Mouse (Mus musculus) heart, adult 2 months (tissue): Measurements from ENCODE around the gene Pdhx. TPM values are rescaled to one million over a fixed set of nuclear protein-coding genes. Genes with fewer than 3 reads are reported as not detected.

ENCODE experiments used
- DNase-seq, 2 experiments: peaks; one replicate each; pipeline ENCODE4 v3.0.0; 2021
- H3K27ac ChIP-seq: fragments of 200-600 bp; 2 replicates; pipeline ENCODE4 v1.8.1; 2022
- H3K27me3 ChIP-seq: fragments of 200-500 bp; 2 replicates; pipeline ENCODE4 v1.6.1; 2012; ENCODE audit warnings: mild to moderate bottlenecking, low read length, inconsistent platforms, mixed read lengths; ENCODE audit not compliant: control insufficient read depth, insufficient read depth
- H3K36me3 ChIP-seq: fragments of 200-500 bp; 2 replicates; pipeline ENCODE4 v1.6.1; 2012; ENCODE audit warnings: low read length, inconsistent platforms; ENCODE audit not compliant: control insufficient read depth, insufficient read depth
- H3K4me1 ChIP-seq: fragments of 200-500 bp; 2 replicates; pipeline ENCODE4 v1.6.1; 2011; ENCODE audit warnings: low read length; ENCODE audit not compliant: control insufficient read depth, insufficient read depth
- H3K4me3 ChIP-seq: fragments of 200-600 bp; 2 replicates; pipeline ENCODE4 v1.8.1; 2022
- H3K79me2 ChIP-seq: fragments of 200-500 bp; replicated peaks from 2 replicates; pipeline ENCODE4 v1.6.1; 2012; ENCODE audit warnings: mild to moderate bottlenecking, inconsistent platforms, low read length, moderate library complexity, mixed read lengths; ENCODE audit not compliant: control insufficient read depth, insufficient read depth
- H3K9ac ChIP-seq: fragments of 200-500 bp; 2 replicates; pipeline ENCODE4 v1.6.1; 2012; ENCODE audit warnings: low read depth, mild to moderate bottlenecking, control low read depth, inconsistent platforms, low read length, mixed read lengths
- CTCF ChIP-seq: fragments of 200-600 bp; IDR thresholded peaks from 2 replicates; pipeline ENCODE4 v1.8.1; 2022; ENCODE audit warnings: antibody characterized with exemption, mild to moderate bottlenecking, moderate library complexity
- EP300 ChIP-seq: fragments of 200-500 bp; IDR thresholded peaks from 2 replicates; pipeline ENCODE4 v1.6.1; 2011; ENCODE audit warnings: low read depth, low read length, control low read depth; ENCODE audit not compliant: insufficient read depth
- POLR2A ChIP-seq: fragments of 200-500 bp; IDR thresholded peaks from 2 replicates; pipeline ENCODE4 v1.6.1; 2011; ENCODE audit warnings: mild to moderate bottlenecking, low read depth, low read length, control low read depth; ENCODE audit not compliant: insufficient read depth
- WGBS: fragments of 180-500 bp; shearing (Covaris S2); methylation state at CpG from one replicate; pipeline ENCODE4 v1.1.7; 2018; 5-methylcytosine and 5-hydroxymethylcytosine counted together
- intact Hi-C: fragments of 180-260 bp; cut with DNase I; formaldehyde crosslinking; loops from one replicate; pipeline ENCODE4 v1.15.1; 2025
- long read RNA-seq: library from polyadenylated mRNA; stranded (forward); transcript quantifications from one replicate; pipeline ENCODE4 v2.0.0, GENCODE M21; 2021
- polyA plus RNA-seq: library from polyadenylated mRNA; depleted of rRNA; stranded (reverse); fragments of >200 nt; gene quantifications from 2 replicates; pipeline ENCODE4 v1.2.3, GENCODE M21; 2012; rRNA removed
- total RNA-seq, 2 experiments: library from RNA; stranded (reverse); gene quantifications; 2 replicates each; pipeline ENCODE4 v1.2.3; 2021

Pdhx gene
- total RNA-seq (100 to 1,000 TPM; 147 to 162 TPM), polyA plus RNA-seq (102 and 124 TPM in 2 replicates)
- long read RNA-seq, transcript Pdhx-201 (11 exons, 2,506 nt) = major isoform, 239 of 248 reads
- long read RNA-seq, partial matches to known transcripts = 2 of 248 reads
- long read RNA-seq, other reads (novel, unspliced or antisense) = 7 of 248 reads

GRCm38 (mm10) chr2:103073219-103073982 lies at the start of gene Pdhx, which contains the start of gene Apip:
Gene Pdhx (minus strand): TSS chr2:103073513.
Gene Apip (plus strand): TSS chr2:103073675.
- intact Hi-C loops = loop anchor here (10.0 kb wide), 1 partner anchor 1189 kb away; the partner anchor contains the start of genes Commd9 and Prr5l
- Histone ChIP-seq H3K27ac (peak within 1 kb of the TSS; percentile 88), H3K4me3 (peak within 1 kb of the TSS; percentile 98), H3K27me3 (no peaks in the 10 kb centered on the region), H3K79me2 (peaks cover 10% of the 10 kb centered on the region), H3K4me1 (peaks cover 9% of the 10 kb centered on the region), H3K36me3 (peaks cover 29% of the 10 kb centered on the region), H3K9ac (peak within 1 kb of the TSS; percentile 86)
- TF ChIP-seq POLR2A = peak; percentile 88
- no peak for TF ChIP-seq EP300
- WGBS = under 1% methylated on average over 55 of the region's 55 CpGs
- DNase-seq = peak; percentile 100

DNA sequence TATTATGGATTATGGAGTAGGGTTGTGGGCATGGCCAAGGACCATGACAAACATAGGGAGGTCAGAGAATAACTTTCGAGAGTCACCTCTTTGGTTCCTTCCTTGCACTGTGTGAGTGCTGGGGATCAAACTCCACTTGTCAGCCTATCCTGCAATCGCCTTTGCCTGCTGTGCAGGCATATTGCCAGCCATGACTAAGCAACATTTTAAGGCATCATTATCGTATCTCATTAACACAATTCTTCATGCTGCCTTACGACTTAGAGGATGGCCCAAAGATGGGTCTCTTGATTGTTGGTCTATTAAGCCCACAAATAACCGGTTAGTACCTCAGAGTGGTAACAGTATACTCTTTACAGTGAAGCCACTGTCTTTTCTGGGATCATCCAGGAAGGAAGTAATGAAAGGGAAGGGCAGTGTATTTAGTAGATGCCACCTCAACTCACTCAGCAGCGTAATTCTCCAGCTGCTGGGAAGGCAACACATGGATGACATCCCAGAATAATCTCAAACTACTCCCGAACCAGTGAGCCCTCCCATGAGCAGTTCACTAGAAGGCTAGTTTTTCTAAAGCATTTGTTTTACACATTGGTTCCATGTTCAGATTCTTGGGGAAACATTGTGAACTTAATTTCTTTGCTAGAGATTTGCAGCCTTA lies 46.0 kb upstream of the Pdhx start:
- Histone ChIP-seq H3K9ac (no peak overlapping the region), H3K36me3 (no peaks in the 10 kb centered on the region), H3K27me3 (no peaks in the 10 kb centered on the region), H3K4me1 (no peaks in the 10 kb centered on the region), H3K4me3 (no peak overlapping the region), H3K27ac (no peak overlapping the region), H3K79me2 (no peaks in the 10 kb centered on the region)
- WGBS = 72% methylated on average over 7 of the region's 7 CpGs
- TF ChIP-seq POLR2A (no peak), EP300 (no peak), CTCF (no peak)
- no peak for DNase-seq
- intact Hi-C loops = no loop called here

GRCm38 (mm10) chr2:103118324-103119196 lies 45.2 kb upstream of the Pdhx start:
- no peak for DNase-seq
- Histone ChIP-seq H3K9ac (no peak overlapping the region), H3K4me1 (no peaks in the 10 kb centered on the region), H3K27me3 (no peaks in the 10 kb centered on the region), H3K4me3 (no peak overlapping the region), H3K36me3 (no peaks in the 10 kb centered on the region), H3K79me2 (no peaks in the 10 kb centered on the region), H3K27ac (no peak overlapping the region)
- WGBS = 63% methylated on average over 6 of the region's 6 CpGs
- intact Hi-C loops = no loop called here
- no peak for TF ChIP-seq CTCF
- no peak for TF ChIP-seq POLR2A
- TF ChIP-seq EP300 = no peak

- H3K36me3 ChIP-seq = no peaks in the 10 kb centered on the region
- TF ChIP-seq CTCF = no peak
- no peak overlapping the region for H3K9ac ChIP-seq
- no peak overlapping the region for H3K27ac ChIP-seq
- intact Hi-C loops = no loop called here
- no peak overlapping the region for H3K4me3 ChIP-seq
- 51% methylated on average over 5 of the region's 5 CpGs for WGBS
- no peaks in the 10 kb centered on the region for H3K79me2 ChIP-seq
- no peak for DNase-seq
- H3K27me3 ChIP-seq = no peaks in the 10 kb centered on the region
- H3K4me1 ChIP-seq = no peaks in the 10 kb centered on the region
Measured at GRCm38 (mm10) chr2:103117212-103117611, 43.9 kb upstream of the Pdhx start.

- intact Hi-C loops = no loop called here
- H3K9ac ChIP-seq = no peak overlapping the region
- no peak for DNase-seq
- H3K36me3 ChIP-seq = no peaks in the 10 kb centered on the region
- TF ChIP-seq CTCF = no peak
- no peak for TF ChIP-seq EP300
- no peak for TF ChIP-seq POLR2A
- no peak overlapping the region for H3K4me3 ChIP-seq
- 46% methylated on average over 8 of the region's 8 CpGs for WGBS
- H3K4me1 ChIP-seq = no peaks in the 10 kb centered on the region
- no peaks in the 10 kb centered on the region for H3K27me3 ChIP-seq
- no peak overlapping the region for H3K27ac ChIP-seq
- no peaks in the 10 kb centered on the region for H3K79me2 ChIP-seq
Measured at GRCm38 (mm10) chr2:103111669-103112068, 38.4 kb upstream of the Pdhx start.
